Mouse (Mus musculus): ENCODE data around the gene Vps29. TPM values are rescaled to one million over a fixed set of nuclear protein-coding genes. Genes with fewer than 3 reads are reported as not detected.
A peak's percentile ranks its signal among the peaks of the same experiment; 100 is the strongest.

The Vps29 gene
- polyA plus RNA-seq, 1 experiment from 2014 or later = 191 TPM

GRCm38 (mm10) chr5:122392227-122393004 lies 38.2 kb downstream of the Vps29 start:
- Histone ChIP-seq H3K27me3 (ENCODE audit: low read depth, poor library complexity, severe bottlenecking) (no peaks in the 10 kb centered on the region), H3K36me3 (peaks cover 19% of the 10 kb centered on the region), H3K4me3 (peak overlapping the region; percentile 81), H3K4me1 (peaks cover 9% of the 10 kb centered on the region), H3K9me3 (replicated peaks) (no peaks in the 10 kb centered on the region), H3K27ac (peak overlapping the region; percentile 86)
- no peak for DNase-seq (ENCODE audit: low spot score)
- WGBS = 18% methylated on average over 19 of the region's 19 CpGs

DNA sequence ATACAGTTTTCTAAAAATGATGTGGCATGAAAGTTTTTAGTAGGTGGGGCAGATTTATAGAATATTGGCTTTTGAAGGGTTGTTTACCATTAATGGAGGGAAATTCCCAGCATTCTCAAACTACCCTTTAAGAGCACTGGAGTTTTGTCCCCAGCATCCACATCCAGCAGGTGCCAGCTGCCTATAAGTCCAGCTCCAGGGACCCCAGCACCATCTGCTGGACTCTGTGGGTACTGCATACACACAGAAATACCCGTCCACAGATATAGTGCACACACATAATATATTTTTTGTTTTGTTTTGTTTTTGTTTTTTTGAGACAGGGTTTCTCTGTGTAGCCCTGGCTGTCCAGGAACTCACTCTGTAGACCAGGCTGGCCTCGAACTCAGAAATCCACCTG lies 39.7 kb downstream of the Vps29 start:
- H3K4me1 ChIP-seq = peaks cover 9% of the 10 kb centered on the region
- no peaks in the 10 kb centered on the region for H3K27me3 ChIP-seq (ENCODE audit: low read depth, poor library complexity, severe bottlenecking)
- DNase-seq (ENCODE audit: low spot score) = peak; percentile 79
- H3K9me3 ChIP-seq (replicated peaks) = no peaks in the 10 kb centered on the region
- peaks cover 31% of the 10 kb centered on the region for H3K36me3 ChIP-seq
- 64% methylated on average over 2 of the region's 2 CpGs for WGBS
- H3K27ac ChIP-seq = no peak overlapping the region
- no peak overlapping the region for H3K4me3 ChIP-seq

GRCm38 (mm10) chr5:122396791-122397190 lies 42.6 kb downstream of the Vps29 start:
- no peak overlapping the region for H3K4me3 ChIP-seq
- WGBS = 91% methylated on average over 10 of the region's 10 CpGs
- H3K27ac ChIP-seq = no peak overlapping the region
- peaks cover 57% of the 10 kb centered on the region for H3K36me3 ChIP-seq
- no peak for DNase-seq (ENCODE audit: low spot score)
- H3K9me3 ChIP-seq (replicated peaks) = no peaks in the 10 kb centered on the region
- H3K4me1 ChIP-seq = peaks cover 9% of the 10 kb centered on the region
- H3K27me3 ChIP-seq (ENCODE audit: low read depth, poor library complexity, severe bottlenecking) = no peaks in the 10 kb centered on the region

GRCm38 (mm10) chr5:122397495-122397894 lies 43.3 kb downstream of the Vps29 start:
- Histone ChIP-seq H3K27me3 (ENCODE audit: low read depth, poor library complexity, severe bottlenecking) (no peaks in the 10 kb centered on the region), H3K36me3 (peaks cover 64% of the 10 kb centered on the region), H3K4me3 (no peak overlapping the region), H3K9me3 (replicated peaks) (no peaks in the 10 kb centered on the region), H3K4me1 (peaks cover 6% of the 10 kb centered on the region), H3K27ac (no peak overlapping the region)
- WGBS = 90% methylated on average over 8 of the region's 8 CpGs
- no peak for DNase-seq (ENCODE audit: low spot score)

DNA sequence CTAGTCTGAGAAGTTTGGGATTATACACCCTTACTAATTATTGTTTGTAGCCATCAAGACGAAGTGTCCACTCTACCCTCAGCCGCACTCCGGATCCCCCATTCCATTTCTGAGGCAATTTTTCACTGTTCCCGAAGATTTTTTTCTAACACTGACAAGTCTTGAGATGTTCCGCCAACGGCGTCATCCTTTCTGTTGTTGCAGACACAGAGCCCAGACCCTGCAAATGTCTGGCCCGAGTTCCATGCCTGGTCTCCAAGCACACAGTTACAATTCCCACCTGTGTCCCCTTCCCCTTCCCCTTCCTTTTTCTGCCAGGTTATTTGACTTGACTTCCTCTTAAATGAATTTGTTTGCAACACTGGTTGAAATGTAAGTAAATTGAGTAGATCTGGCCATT lies 45.7 kb downstream of the Vps29 start:
- H3K27ac ChIP-seq = no peak overlapping the region
- no peaks in the 10 kb centered on the region for H3K4me1 ChIP-seq
- H3K27me3 ChIP-seq (ENCODE audit: low read depth, poor library complexity, severe bottlenecking) = no peaks in the 10 kb centered on the region
- H3K36me3 ChIP-seq = peaks cover 82% of the 10 kb centered on the region
- no peak overlapping the region for H3K4me3 ChIP-seq
- DNase-seq (ENCODE audit: low spot score) = no peak
- WGBS = 95% methylated on average over 8 of the region's 8 CpGs
- H3K9me3 ChIP-seq (replicated peaks) = no peaks in the 10 kb centered on the region

- no peaks in the 10 kb centered on the region for H3K27me3 ChIP-seq (ENCODE audit: low read depth, poor library complexity, severe bottlenecking)
- DNase-seq (ENCODE audit: low spot score) = no peak
- peaks cover 88% of the 10 kb centered on the region for H3K36me3 ChIP-seq
- 87% methylated on average over 18 of the region's 18 CpGs for WGBS
- H3K4me3 ChIP-seq = no peak overlapping the region
- H3K9me3 ChIP-seq (replicated peaks) = no peaks in the 10 kb centered on the region
- H3K27ac ChIP-seq = no peak overlapping the region
- H3K4me1 ChIP-seq = no peaks in the 10 kb centered on the region
Measured at GRCm38 (mm10) chr5:122400628-122401302, 46.6 kb downstream of the Vps29 start.

DNA sequence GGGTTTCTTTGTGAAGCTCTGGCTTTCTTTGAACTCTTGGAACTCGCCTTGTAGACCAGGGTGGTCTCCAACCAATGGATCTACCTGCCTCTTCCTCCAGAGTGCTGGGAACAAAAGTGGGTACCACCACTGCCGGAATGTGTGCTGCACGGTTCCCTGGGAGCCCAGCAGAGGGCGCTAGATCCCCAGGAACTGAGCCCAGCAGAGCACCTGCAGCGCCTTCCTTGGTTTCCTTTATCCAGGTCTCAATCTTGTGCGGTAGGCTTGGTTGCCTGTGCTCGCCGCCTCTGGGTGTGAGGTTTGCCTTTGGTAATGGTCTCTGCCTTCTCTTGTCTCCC lies 47.1 kb downstream of the Vps29 start:
- Histone ChIP-seq H3K4me1 (no peaks in the 10 kb centered on the region), H3K9me3 (replicated peaks) (no peaks in the 10 kb centered on the region), H3K27me3 (ENCODE audit: low read depth, poor library complexity, severe bottlenecking) (no peaks in the 10 kb centered on the region), H3K4me3 (no peak overlapping the region), H3K36me3 (peaks cover 93% of the 10 kb centered on the region), H3K27ac (no peak overlapping the region)
- WGBS = 24% methylated on average over 8 of the region's 8 CpGs
- DNase-seq (ENCODE audit: low spot score) = peak; percentile 85

GRCm38 (mm10) chr5:122402160-122402559 lies 48.0 kb downstream of the Vps29 start:
- H3K9me3 ChIP-seq (replicated peaks) = no peaks in the 10 kb centered on the region
- no peaks in the 10 kb centered on the region for H3K27me3 ChIP-seq (ENCODE audit: low read depth, poor library complexity, severe bottlenecking)
- H3K27ac ChIP-seq = no peak overlapping the region
- H3K4me3 ChIP-seq = no peak overlapping the region
- 77% methylated on average over 13 of the region's 13 CpGs for WGBS
- H3K36me3 ChIP-seq = peaks cover 94% of the 10 kb centered on the region
- DNase-seq (ENCODE audit: low spot score) = no peak
- H3K4me1 ChIP-seq = no peaks in the 10 kb centered on the region

DNA sequence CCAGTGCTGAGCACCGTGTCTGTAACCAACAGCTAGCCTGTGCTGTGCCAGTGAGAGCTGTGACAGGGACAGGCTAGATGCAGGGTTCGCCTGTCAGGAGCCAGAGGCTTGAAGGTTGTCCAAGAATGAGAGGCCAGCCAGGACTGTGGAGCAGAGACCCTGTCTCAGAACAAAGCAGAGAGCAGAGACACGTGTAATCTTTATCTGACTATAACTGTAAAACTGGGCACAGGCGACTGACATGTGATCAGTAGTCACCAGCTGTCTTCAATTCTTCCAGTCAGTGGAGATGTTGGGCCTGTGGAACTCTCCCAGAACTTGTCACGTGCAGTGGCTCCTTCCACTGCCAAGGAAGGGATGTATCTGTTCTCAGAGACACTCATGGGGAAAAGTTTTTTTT lies 48.6 kb downstream of the Vps29 start:
- Histone ChIP-seq H3K4me3 (no peak overlapping the region), H3K27ac (no peak overlapping the region), H3K36me3 (peaks cover 94% of the 10 kb centered on the region), H3K4me1 (no peaks in the 10 kb centered on the region), H3K27me3 (ENCODE audit: low read depth, poor library complexity, severe bottlenecking) (no peaks in the 10 kb centered on the region), H3K9me3 (replicated peaks) (no peaks in the 10 kb centered on the region)
- 89% methylated on average over 5 of the region's 5 CpGs for WGBS
- DNase-seq (ENCODE audit: low spot score) = no peak

DNA sequence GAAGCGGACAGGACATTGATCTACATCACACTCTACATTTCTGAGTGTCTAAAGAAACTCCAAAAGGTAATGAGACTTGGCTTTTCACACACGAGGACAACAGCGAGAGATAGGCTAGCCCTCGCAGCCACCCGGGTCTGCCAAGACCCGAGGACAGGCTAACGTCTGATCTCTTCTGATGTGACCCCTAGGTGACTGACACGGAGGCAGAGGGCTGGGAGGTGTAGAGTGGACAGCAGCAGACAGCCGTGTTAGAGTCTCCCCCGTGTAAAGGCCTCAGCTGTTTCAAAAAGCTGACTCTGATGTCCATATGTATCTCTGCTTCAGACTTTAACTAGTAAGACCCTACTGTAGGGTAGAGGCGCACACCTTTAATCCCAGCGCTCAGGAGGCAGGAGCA lies 49.2 kb downstream of the Vps29 start:
- 92% methylated on average over 12 of the region's 12 CpGs for WGBS

DNA sequence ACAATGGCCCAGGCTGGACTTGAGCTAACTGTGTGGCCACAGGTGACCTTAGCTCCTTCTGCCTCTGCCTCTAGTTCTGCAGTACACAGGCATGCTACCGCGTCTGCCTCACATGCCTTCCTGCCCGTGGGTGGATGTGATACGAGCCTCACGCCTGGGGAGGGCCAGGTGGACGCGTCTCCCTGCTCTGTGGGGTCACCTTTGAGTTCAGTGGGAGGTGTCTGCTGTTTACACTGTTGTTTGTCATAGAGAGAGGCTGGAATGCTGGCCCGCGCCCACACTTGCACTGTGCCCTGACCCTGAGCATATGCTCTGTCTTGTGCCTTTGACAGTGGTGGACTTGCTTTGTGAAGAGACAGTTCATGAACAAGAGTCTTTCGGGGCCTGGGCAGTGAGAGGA lies 51.4 kb downstream of the Vps29 start:
- DNase-seq (ENCODE audit: low spot score) = no peak
- Histone ChIP-seq H3K4me3 (no peak overlapping the region), H3K9me3 (replicated peaks) (no peaks in the 10 kb centered on the region), H3K4me1 (no peaks in the 10 kb centered on the region), H3K36me3 (peaks cover 83% of the 10 kb centered on the region), H3K27me3 (ENCODE audit: low read depth, poor library complexity, severe bottlenecking) (no peaks in the 10 kb centered on the region), H3K27ac (no peak overlapping the region)
- 95% methylated on average over 10 of the region's 10 CpGs for WGBS

More for the DNA sequence above, 49.2 kb downstream of the Vps29 start:
- H3K27me3 ChIP-seq (ENCODE audit: low read depth, poor library complexity, severe bottlenecking) = no peaks in the 10 kb centered on the region
- no peaks in the 10 kb centered on the region for H3K4me1 ChIP-seq
- no peak overlapping the region for H3K4me3 ChIP-seq
- no peak for DNase-seq (ENCODE audit: low spot score)
- peaks cover 90% of the 10 kb centered on the region for H3K36me3 ChIP-seq
- H3K27ac ChIP-seq = no peak overlapping the region
- H3K9me3 ChIP-seq (replicated peaks) = no peaks in the 10 kb centered on the region

DNA sequence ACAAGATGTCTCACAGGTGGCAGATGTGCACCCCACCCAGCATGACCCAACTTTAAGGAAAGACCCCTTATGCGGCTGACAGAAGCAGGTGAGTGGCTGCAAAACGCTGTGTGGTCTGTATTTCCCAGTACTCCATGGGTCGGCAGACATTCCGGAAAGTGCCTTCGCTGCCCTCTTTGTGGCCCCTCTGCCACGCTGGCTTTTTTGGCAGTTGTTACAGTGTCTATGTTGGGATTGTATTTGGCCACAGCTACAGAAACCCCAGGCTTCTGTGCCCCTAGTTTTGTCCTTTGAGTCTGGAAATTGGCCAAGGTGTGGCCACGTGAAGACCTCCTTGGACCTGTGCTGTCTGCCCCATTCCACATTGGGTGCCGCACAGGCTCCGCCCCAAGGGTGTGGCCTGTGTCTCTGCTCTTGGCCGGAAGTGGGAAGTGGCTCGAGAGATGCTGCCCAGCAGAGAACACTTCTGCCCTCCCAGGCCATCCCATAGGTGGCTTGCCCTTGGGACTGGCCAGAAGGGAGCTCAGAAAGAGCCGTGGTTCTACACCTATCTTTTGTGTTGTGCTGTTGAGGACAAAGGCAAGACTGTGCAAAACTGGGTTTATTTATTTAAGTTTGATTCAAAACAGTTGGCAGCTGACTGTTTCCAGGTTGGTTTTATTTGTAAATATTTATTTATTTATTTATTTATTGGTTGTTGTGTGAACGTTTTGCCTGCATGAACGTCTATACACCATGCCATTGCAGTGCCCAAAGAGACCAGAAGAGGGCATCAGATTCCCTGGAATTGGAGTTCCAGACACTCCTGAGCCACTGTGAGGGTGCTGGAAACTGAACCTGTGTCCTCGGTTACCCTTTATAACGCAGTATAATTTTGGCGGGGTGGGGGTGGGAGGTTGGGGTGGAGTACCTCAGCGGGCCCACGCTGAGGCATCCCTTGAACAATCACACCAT lies 55.8 kb downstream of the Vps29 start:
- Histone ChIP-seq H3K27ac (no peak overlapping the region), H3K4me1 (no peaks in the 10 kb centered on the region), H3K9me3 (replicated peaks) (no peaks in the 10 kb centered on the region), H3K27me3 (ENCODE audit: low read depth, poor library complexity, severe bottlenecking) (no peaks in the 10 kb centered on the region), H3K36me3 (peaks cover 42% of the 10 kb centered on the region), H3K4me3 (no peak overlapping the region)
- 85% methylated on average over 19 of the region's 19 CpGs for WGBS
- no peak for DNase-seq (ENCODE audit: low spot score)

GRCm38 (mm10) chr5:122411892-122412291 lies 57.7 kb downstream of the Vps29 start:
- 76% methylated on average over 5 of the region's 5 CpGs for WGBS

More at GRCm38 (mm10) chr5:122411892-122412291, 57.7 kb downstream of the Vps29 start:
- H3K4me3 ChIP-seq = no peak overlapping the region
- DNase-seq (ENCODE audit: low spot score) = no peak
- H3K27ac ChIP-seq = no peak overlapping the region
- no peaks in the 10 kb centered on the region for H3K27me3 ChIP-seq (ENCODE audit: low read depth, poor library complexity, severe bottlenecking)
- no peaks in the 10 kb centered on the region for H3K9me3 ChIP-seq (replicated peaks)
- H3K36me3 ChIP-seq = peaks cover 22% of the 10 kb centered on the region
- no peaks in the 10 kb centered on the region for H3K4me1 ChIP-seq

Measured in limb, embryonic 10.5 days (tissue).